Mouse (Mus musculus) midbrain, postnatal 0 days (tissue): ENCODE measurements at regions not wholly inside any gene's neighbourhood (a gene's known extent, or its start where the extent isn't known, plus 50 kb on each side); places are given as distances from the start of the nearest gene placed in this dataset.

Experiments used
- ATAC-seq: fragments of 200-750 bp; cut with Nextera tagmentation; 2 replicates; pipeline ENCODE4 v1.8.0; 2017; ENCODE audit warnings: moderate number of reproducible peaks, mild to moderate bottlenecking, moderate TSS enrichment, moderate library complexity; ENCODE audit not compliant: low FRiP score
- DNase-seq: peaks from one replicate; pipeline ENCODE4 v3.0.0-alpha.2; 2015; ENCODE audit warnings: low spot score
- H3K27ac ChIP-seq: fragments of 300-500 bp; sonication (generic); 2 replicates; pipeline ENCODE4 v1.5.1; 2014; ENCODE audit warnings: low read depth, mild to moderate bottlenecking, low read length, mixed read lengths
- H3K27me3 ChIP-seq: fragments of 300-500 bp; sonication (generic); 2 replicates; pipeline ENCODE4 v1.6.1; 2014; ENCODE audit warnings: low read length, control low read depth, mixed read lengths; ENCODE audit not compliant: insufficient read depth
- H3K36me3 ChIP-seq: fragments of 300-500 bp; sonication (generic); 2 replicates; pipeline ENCODE4 v1.6.1; 2014; ENCODE audit warnings: low read length, control low read depth, mixed read lengths; ENCODE audit not compliant: insufficient read depth
- H3K4me1 ChIP-seq: fragments of 300-500 bp; sonication (generic); 2 replicates; pipeline ENCODE4 v1.6.1; 2014; ENCODE audit warnings: mild to moderate bottlenecking, control low read depth, antibody characterized with exemption, low read length, mixed read lengths; ENCODE audit not compliant: insufficient read depth
- H3K4me2 ChIP-seq: fragments of 300-500 bp; sonication (generic); 2 replicates; pipeline ENCODE4 v1.6.1; 2014; ENCODE audit warnings: low read depth, mild to moderate bottlenecking, low read length, mixed read lengths; ENCODE audit not compliant: poor library complexity, severe bottlenecking
- H3K4me3 ChIP-seq: fragments of 300-500 bp; sonication (generic); 2 replicates; pipeline ENCODE4 v1.5.1; 2014; ENCODE audit warnings: low read depth, mild to moderate bottlenecking, low read length, moderate library complexity
- H3K9ac ChIP-seq: fragments of 300-500 bp; sonication (generic); replicated peaks from 2 replicates; pipeline ENCODE4 v1.6.1; 2014; ENCODE audit warnings: mild to moderate bottlenecking, low read length, moderate library complexity, mixed read lengths; ENCODE audit not compliant: poor library complexity, severe bottlenecking
- H3K9me3 ChIP-seq: fragments of 300-500 bp; sonication (generic); 2 replicates; pipeline ENCODE4 v1.6.1; 2016; ENCODE audit warnings: low read length, control low read depth
- CTCF ChIP-seq: IDR thresholded peaks from 2 replicates; pipeline ENCODE4 v1.5.1; 2016; ENCODE audit warnings: antibody characterized with exemption, mild to moderate bottlenecking
- WGBS: fragments of 180-500 bp; shearing (Covaris S2); extraction: QIAGEN DNeasy Blood & Tissue Kit; methylation state at CpG from one replicate; pipeline ENCODE4 v1.1.7; 2014; 5-methylcytosine and 5-hydroxymethylcytosine counted together

GRCm38 (mm10) chr10:9027070-9027807, 141.4 kb upstream of the Sash1 start:
- DNase-seq, result no peak
- TF ChIP-seq CTCF, result no peak
- Histone ChIP-seq H3K9ac (no peak overlapping the region), H3K4me1 (no peaks in the 10 kb centered on the region), H3K27ac (no peak overlapping the region), H3K9me3 (no peaks in the 10 kb centered on the region), H3K4me2 (no peak overlapping the region), H3K27me3 (no peaks in the 10 kb centered on the region), H3K4me3 (no peak overlapping the region), H3K36me3 (no peaks in the 10 kb centered on the region)
- 81% methylated on average over 12 of the region's 12 CpGs for WGBS
- no peak for ATAC-seq

GRCm38 (mm10) chr10:9014810-9015505, 129.1 kb upstream of the Sash1 start:
- H3K9me3 ChIP-seq, result no peaks in the 10 kb centered on the region

GRCm38 (mm10) chr10:9013549-9013925, 127.7 kb upstream of the Sash1 start:
- DNase-seq, result no peak
- 64% methylated on average over 3 of the region's 3 CpGs for WGBS
- H3K4me1 ChIP-seq, result no peaks in the 10 kb centered on the region
- H3K27me3 ChIP-seq, result no peaks in the 10 kb centered on the region
- H3K27ac ChIP-seq, result no peak overlapping the region
- no peak for ATAC-seq
- H3K4me3 ChIP-seq, result no peak overlapping the region
- no peaks in the 10 kb centered on the region for H3K36me3 ChIP-seq
- no peak overlapping the region for H3K4me2 ChIP-seq
- TF ChIP-seq CTCF, result no peak
- H3K9ac ChIP-seq, result no peak overlapping the region
- H3K9me3 ChIP-seq, result no peaks in the 10 kb centered on the region

More at GRCm38 (mm10) chr10:9014810-9015505, 129.1 kb upstream of the Sash1 start:
- Histone ChIP-seq H3K4me3 (no peak overlapping the region), H3K27ac (no peak overlapping the region), H3K4me1 (no peaks in the 10 kb centered on the region), H3K27me3 (no peaks in the 10 kb centered on the region), H3K9ac (no peak overlapping the region), H3K36me3 (no peaks in the 10 kb centered on the region), H3K4me2 (no peak overlapping the region)
- ATAC-seq, result no peak
- no peak for TF ChIP-seq CTCF
- no peak for DNase-seq
- 82% methylated on average over 11 of the region's 11 CpGs for WGBS

GRCm38 (mm10) chr10:9012829-9013548, 127.1 kb upstream of the Sash1 start:
- H3K4me1 ChIP-seq, result no peaks in the 10 kb centered on the region
- ATAC-seq (no peak; the same call in 1 of the 2 replicates), DNase-seq (peak; percentile 71)
- H3K36me3 ChIP-seq, result no peaks in the 10 kb centered on the region
- TF ChIP-seq CTCF, result peak; percentile 82
- no peak overlapping the region for H3K4me2 ChIP-seq
- H3K4me3 ChIP-seq, result no peak overlapping the region
- WGBS, result 42% methylated on average over 5 of the region's 5 CpGs
- H3K9ac ChIP-seq, result no peak overlapping the region
- no peaks in the 10 kb centered on the region for H3K9me3 ChIP-seq
- H3K27me3 ChIP-seq, result no peaks in the 10 kb centered on the region
- H3K27ac ChIP-seq, result no peak overlapping the region

- TF ChIP-seq CTCF, result no peak
- Histone ChIP-seq H3K27ac (no peak overlapping the region), H3K4me3 (no peak overlapping the region), H3K9me3 (no peaks in the 10 kb centered on the region), H3K9ac (no peak overlapping the region), H3K4me1 (0 out of 2 replicates have a peak, but pooled peaks cover 2% of the 10 kb centered on the region), H3K27me3 (no peaks in the 10 kb centered on the region), H3K4me2 (no peak overlapping the region), H3K36me3 (no peaks in the 10 kb centered on the region)
- no peak for ATAC-seq
- WGBS, result 82% methylated on average over 2 of the region's 2 CpGs
- no peak for DNase-seq
These were observed 126.0 kb upstream of the Sash1 start for GRCm38 (mm10) chr10:9011906-9012305.

GRCm38 (mm10) chr10:9010191-9010590, 124.3 kb upstream of the Sash1 start:
- Histone ChIP-seq H3K4me2 (no peak overlapping the region), H3K9ac (no peak overlapping the region), H3K27ac (no peak overlapping the region), H3K27me3 (no peaks in the 10 kb centered on the region), H3K36me3 (no peaks in the 10 kb centered on the region), H3K4me1 (0 out of 2 replicates have a peak, but pooled peaks cover 2% of the 10 kb centered on the region), H3K9me3 (no peaks in the 10 kb centered on the region), H3K4me3 (no peak overlapping the region)
- no peak for DNase-seq
- ATAC-seq, result no peak
- WGBS, result 90% methylated on average over 13 of the region's 13 CpGs
- TF ChIP-seq CTCF, result no peak
